Mouse (Mus musculus): ENCODE data around the gene Bag6. TPM values are rescaled to one million over a fixed set of nuclear protein-coding genes. Genes with fewer than 3 reads are reported as not detected.
"Not testable (repeated sequence)": the region's sequence is repeated elsewhere in the genome, so short reads cannot be mapped to it uniquely, and the experiment has no call there.

Gene Bag6
- polyA plus RNA-seq, 1 experiment from 2014 or later: 63.3 TPM

GRCm38 (mm10) chr17:35120745-35121142 is 14.2 kb upstream of the Bag6 start:
- Histone ChIP-seq H3K4me1 (ENCODE audit: control insufficient read depth in 2 of 2, insufficient read depth in 2 of 2, low read length in 2 of 2) (peaks cover 4 to 23% of the 10 kb centered on the region in 2 experiments), H3K9ac (ENCODE audit: low read length) (peak overlapping the region; percentile 98), H3K9me3 (ENCODE audit: control insufficient read depth, low read length) (no peaks in the 10 kb centered on the region), H3K36me3 (ENCODE audit: control insufficient read depth, insufficient read depth, low read length) (peaks cover 59% of the 10 kb centered on the region), H3K27ac (replicated peaks in 1 of 2; ENCODE audit: control insufficient read depth in 1 of 2, insufficient read depth in 1 of 2, low read depth in 2 of 2, low read length in 2 of 2) (peak overlapping the region; percentile 30 to 57; a peak in 3 of 4 replicates), H3K4me2 (ENCODE audit: low read length) (peak overlapping the region; percentile 96), H3K27me3 (ENCODE audit: control insufficient read depth, insufficient read depth, low read length) (no peaks in the 10 kb centered on the region), H3K4me3 (ENCODE audit: control insufficient read depth in 1 of 2, insufficient read depth in 1 of 2, low read depth in 1 of 2, low read length in 2 of 2) (peak overlapping the region; percentile 77 to 94)
- under 1% methylated on average over 33 of the region's 33 CpGs for WGBS
- ATAC-seq (ENCODE audit: insufficient number of reproducible peaks, insufficient read depth, low FRiP score, low read depth): no peak

GRCm38 (mm10) chr17:35121143-35121799 is 13.7 kb upstream of the Bag6 start, which contains the start of gene Gpank1:
Gene Gpank1 (plus strand): TSS chr17:35121455.
- H3K27ac ChIP-seq (replicated peaks in 1 of 2; ENCODE audit: control insufficient read depth in 1 of 2, insufficient read depth in 1 of 2, low read depth in 2 of 2, low read length in 2 of 2): peak within 1 kb of the TSS; percentile 80 to 83
- H3K9me3 ChIP-seq (ENCODE audit: control insufficient read depth, low read length): no peaks in the 10 kb centered on the region
- ATAC-seq (ENCODE audit: insufficient number of reproducible peaks, insufficient read depth, low FRiP score, low read depth): peak; percentile 92
- H3K36me3 ChIP-seq (ENCODE audit: control insufficient read depth, insufficient read depth, low read length): peaks cover 54% of the 10 kb centered on the region
- under 1% methylated on average over 48 of the region's 50 CpGs for WGBS
- no peaks in the 10 kb centered on the region for H3K27me3 ChIP-seq (ENCODE audit: control insufficient read depth, insufficient read depth, low read length)
- H3K4me2 ChIP-seq (ENCODE audit: low read length): peak within 1 kb of the TSS; percentile 96
- peaks cover 4 to 23% of the 10 kb centered on the region in 2 experiments for H3K4me1 ChIP-seq (ENCODE audit: control insufficient read depth in 2 of 2, insufficient read depth in 2 of 2, low read length in 2 of 2)
- H3K4me3 ChIP-seq (ENCODE audit: control insufficient read depth in 1 of 2, insufficient read depth in 1 of 2, low read depth in 1 of 2, low read length in 2 of 2): peak within 1 kb of the TSS; percentile 77 to 94
- peak within 1 kb of the TSS; percentile 98 for H3K9ac ChIP-seq (ENCODE audit: low read length)

- ATAC-seq (ENCODE audit: insufficient number of reproducible peaks, insufficient read depth, low FRiP score, low read depth): no peak
- H3K4me1 ChIP-seq (ENCODE audit: control insufficient read depth in 2 of 2, insufficient read depth in 2 of 2, low read length in 2 of 2): peaks cover 4 to 23% of the 10 kb centered on the region in 2 experiments
- peaks cover 47% of the 10 kb centered on the region for H3K36me3 ChIP-seq (ENCODE audit: control insufficient read depth, insufficient read depth, low read length)
- peak within 1 kb of the TSS; percentile 98 for H3K9ac ChIP-seq (ENCODE audit: low read length)
- no peaks in the 10 kb centered on the region for H3K9me3 ChIP-seq (ENCODE audit: control insufficient read depth, low read length)
- no peaks in the 10 kb centered on the region for H3K27me3 ChIP-seq (ENCODE audit: control insufficient read depth, insufficient read depth, low read length)
- peak within 1 kb of the TSS; percentile 96 for H3K4me2 ChIP-seq (ENCODE audit: low read length)
- peak within 1 kb of the TSS; percentile 80 to 83 for H3K27ac ChIP-seq (replicated peaks in 1 of 2; ENCODE audit: control insufficient read depth in 1 of 2, insufficient read depth in 1 of 2, low read depth in 2 of 2, low read length in 2 of 2)
- H3K4me3 ChIP-seq (ENCODE audit: control insufficient read depth in 1 of 2, insufficient read depth in 1 of 2, low read depth in 1 of 2, low read length in 2 of 2): peak within 1 kb of the TSS; percentile 77 to 94
- WGBS: under 1% methylated on average over 19 of the region's 19 CpGs
Measured at GRCm38 (mm10) chr17:35121871-35122303, 13.1 kb upstream of the Bag6 start, which contains the start of gene Csnk2b. Gene Csnk2b (minus strand): TSS chr17:35122053.

GRCm38 (mm10) chr17:35123287-35123686 is 11.7 kb upstream of the Bag6 start:
- not testable (repeated sequence) for H3K9ac ChIP-seq (ENCODE audit: low read length); H3K27me3 ChIP-seq (ENCODE audit: control insufficient read depth, insufficient read depth, low read length); ATAC-seq (ENCODE audit: insufficient number of reproducible peaks, insufficient read depth, low FRiP score, low read depth); H3K4me2 ChIP-seq (ENCODE audit: low read length); H3K9me3 ChIP-seq (ENCODE audit: control insufficient read depth, low read length); H3K27ac ChIP-seq (replicated peaks in 1 of 2; ENCODE audit: control insufficient read depth in 1 of 2, insufficient read depth in 1 of 2, low read depth in 2 of 2, low read length in 2 of 2); H3K4me3 ChIP-seq (ENCODE audit: control insufficient read depth in 1 of 2, insufficient read depth in 1 of 2, low read depth in 1 of 2, low read length in 2 of 2)
- 89% methylated on average over 9 of the region's 9 CpGs for WGBS
- peaks cover 38% of the 10 kb centered on the region for H3K36me3 ChIP-seq (ENCODE audit: control insufficient read depth, insufficient read depth, low read length)
- peaks cover 11 to 23% of the 10 kb centered on the region in 2 experiments for H3K4me1 ChIP-seq (ENCODE audit: control insufficient read depth in 2 of 2, insufficient read depth in 2 of 2, low read length in 2 of 2)

- peaks cover 33% of the 10 kb centered on the region for H3K36me3 ChIP-seq (ENCODE audit: control insufficient read depth, insufficient read depth, low read length)
- not testable (repeated sequence) for H3K4me3 ChIP-seq (ENCODE audit: control insufficient read depth in 1 of 2, insufficient read depth in 1 of 2, low read depth in 1 of 2, low read length in 2 of 2); H3K27me3 ChIP-seq (ENCODE audit: control insufficient read depth, insufficient read depth, low read length); ATAC-seq (ENCODE audit: insufficient number of reproducible peaks, insufficient read depth, low FRiP score, low read depth); H3K9me3 ChIP-seq (ENCODE audit: control insufficient read depth, low read length); H3K9ac ChIP-seq (ENCODE audit: low read length); H3K27ac ChIP-seq (replicated peaks in 1 of 2; ENCODE audit: control insufficient read depth in 1 of 2, insufficient read depth in 1 of 2, low read depth in 2 of 2, low read length in 2 of 2); H3K4me2 ChIP-seq (ENCODE audit: low read length)
- 94% methylated on average over 12 of the region's 12 CpGs for WGBS
- peaks cover 11 to 23% of the 10 kb centered on the region in 2 experiments for H3K4me1 ChIP-seq (ENCODE audit: control insufficient read depth in 2 of 2, insufficient read depth in 2 of 2, low read length in 2 of 2)
Measured at GRCm38 (mm10) chr17:35124261-35124896, 10.6 kb upstream of the Bag6 start.

GRCm38 (mm10) chr17:35125081-35125480 is 9.9 kb upstream of the Bag6 start:
- Histone ChIP-seq H3K4me2 (ENCODE audit: low read length) (peak overlapping the region; percentile 76), H3K4me3 (ENCODE audit: control insufficient read depth in 1 of 2, insufficient read depth in 1 of 2, low read depth in 1 of 2, low read length in 2 of 2) (no peak overlapping the region), H3K9ac (ENCODE audit: low read length) (peak overlapping the region; percentile 84), H3K36me3 (ENCODE audit: control insufficient read depth, insufficient read depth, low read length) (peaks cover 34% of the 10 kb centered on the region), H3K27ac (replicated peaks in 1 of 2; ENCODE audit: control insufficient read depth in 1 of 2, insufficient read depth in 1 of 2, low read depth in 2 of 2, low read length in 2 of 2) (no peak overlapping the region), H3K9me3 (ENCODE audit: control insufficient read depth, low read length) (no peaks in the 10 kb centered on the region), H3K27me3 (ENCODE audit: control insufficient read depth, insufficient read depth, low read length) (no peaks in the 10 kb centered on the region), H3K4me1 (ENCODE audit: control insufficient read depth in 2 of 2, insufficient read depth in 2 of 2, low read length in 2 of 2) (peaks cover 11 to 19% of the 10 kb centered on the region in 2 experiments)
- WGBS: 94% methylated on average over 1 of the region's 1 CpGs
- no peak for ATAC-seq (ENCODE audit: insufficient number of reproducible peaks, insufficient read depth, low FRiP score, low read depth)

- peak overlapping the region; percentile 76 for H3K4me2 ChIP-seq (ENCODE audit: low read length)
- peaks cover 9 to 14% of the 10 kb centered on the region in 2 experiments for H3K4me1 ChIP-seq (ENCODE audit: control insufficient read depth in 2 of 2, insufficient read depth in 2 of 2, low read length in 2 of 2)
- peaks cover 39% of the 10 kb centered on the region for H3K36me3 ChIP-seq (ENCODE audit: control insufficient read depth, insufficient read depth, low read length)
- H3K27me3 ChIP-seq (ENCODE audit: control insufficient read depth, insufficient read depth, low read length): no peaks in the 10 kb centered on the region
- peak overlapping the region; percentile 84 for H3K9ac ChIP-seq (ENCODE audit: low read length)
- 21% methylated on average over 6 of the region's 6 CpGs for WGBS
- peak overlapping the region in 1 of 2 experiments; percentile 83; a peak in 2 of 4 replicates for H3K27ac ChIP-seq (replicated peaks in 1 of 2; ENCODE audit: control insufficient read depth in 1 of 2, insufficient read depth in 1 of 2, low read depth in 2 of 2, low read length in 2 of 2)
- ATAC-seq (ENCODE audit: insufficient number of reproducible peaks, insufficient read depth, low FRiP score, low read depth): no peak
- H3K9me3 ChIP-seq (ENCODE audit: control insufficient read depth, low read length): no peaks in the 10 kb centered on the region
- H3K4me3 ChIP-seq (ENCODE audit: control insufficient read depth in 1 of 2, insufficient read depth in 1 of 2, low read depth in 1 of 2, low read length in 2 of 2): peak overlapping the region; percentile 65 to 78
Measured at GRCm38 (mm10) chr17:35125578-35125977, 9.4 kb upstream of the Bag6 start.
